Mouse (Mus musculus) lung, embryonic 14.5 days (tissue): ENCODE results near the gene Ip6k3. TPM values are rescaled to one million over a fixed set of nuclear protein-coding genes. Genes with fewer than 3 reads are reported as not detected.

Experiments
- ATAC-seq: fragments of 200-750 bp; cut with Nextera tagmentation; 2 replicates; pipeline ENCODE4 v1.8.0; 2017; ENCODE audit warnings: mild to moderate bottlenecking, moderate TSS enrichment, moderate library complexity; ENCODE audit not compliant: insufficient read depth
- DNase-seq: peaks from one replicate; pipeline ENCODE4 v3.0.0-alpha.2; 2015
- H3K27ac ChIP-seq: fragments of 300-500 bp; sonication (generic); 2 replicates; pipeline ENCODE4 v1.5.1; 2014; ENCODE audit warnings: low read depth, mild to moderate bottlenecking, moderate library complexity
- H3K27me3 ChIP-seq: fragments of 300-500 bp; sonication (generic); 2 replicates; pipeline ENCODE4 v1.6.1; 2014; ENCODE audit warnings: low read length, control low read depth; ENCODE audit not compliant: insufficient read depth
- H3K36me3 ChIP-seq: fragments of 300-500 bp; sonication (generic); 2 replicates; pipeline ENCODE4 v1.6.1; 2014; ENCODE audit warnings: control low read depth; ENCODE audit not compliant: insufficient read depth
- H3K4me1 ChIP-seq: fragments of 300-500 bp; sonication (generic); 2 replicates; pipeline ENCODE4 v1.6.1; 2014; ENCODE audit warnings: antibody characterized with exemption, control low read depth; ENCODE audit not compliant: insufficient read depth
- H3K4me2 ChIP-seq: fragments of 300-500 bp; sonication (generic); 2 replicates; pipeline ENCODE4 v1.6.1; 2014; ENCODE audit warnings: mild to moderate bottlenecking
- H3K4me3 ChIP-seq: fragments of 300-500 bp; sonication (generic); 2 replicates; pipeline ENCODE4 v1.5.1; 2014; ENCODE audit warnings: low read depth, low read length
- H3K9ac ChIP-seq: fragments of 300-500 bp; sonication (generic); 2 replicates; pipeline ENCODE4 v1.6.1; 2014
- H3K9me3 ChIP-seq: fragments of 300-500 bp; sonication (generic); 2 replicates; pipeline ENCODE4 v1.6.1; 2016; ENCODE audit warnings: low read depth, low read length, control low read depth
- CTCF ChIP-seq: IDR thresholded peaks from 2 replicates; pipeline ENCODE4 v1.5.1; 2016; ENCODE audit warnings: antibody characterized with exemption, low read depth
- WGBS: fragments of 180-500 bp; shearing (Covaris S2); extraction: QIAGEN DNeasy Blood & Tissue Kit; methylation state at CpG from one replicate; pipeline ENCODE4 v1.1.7; 2014; 5-methylcytosine and 5-hydroxymethylcytosine counted together
- polyA plus RNA-seq: library from polyadenylated mRNA; unstranded; fragments of >200 nt; fragmentation: Nextera tagmentation; extraction: Ambion mirVana; gene quantifications from 2 replicates; pipeline ENCODE4 v1.2.1, GENCODE M21; 2014

Gene Ip6k3
- polyA plus RNA-seq, 1 experiment from 2014 or later = not detected

DNA sequence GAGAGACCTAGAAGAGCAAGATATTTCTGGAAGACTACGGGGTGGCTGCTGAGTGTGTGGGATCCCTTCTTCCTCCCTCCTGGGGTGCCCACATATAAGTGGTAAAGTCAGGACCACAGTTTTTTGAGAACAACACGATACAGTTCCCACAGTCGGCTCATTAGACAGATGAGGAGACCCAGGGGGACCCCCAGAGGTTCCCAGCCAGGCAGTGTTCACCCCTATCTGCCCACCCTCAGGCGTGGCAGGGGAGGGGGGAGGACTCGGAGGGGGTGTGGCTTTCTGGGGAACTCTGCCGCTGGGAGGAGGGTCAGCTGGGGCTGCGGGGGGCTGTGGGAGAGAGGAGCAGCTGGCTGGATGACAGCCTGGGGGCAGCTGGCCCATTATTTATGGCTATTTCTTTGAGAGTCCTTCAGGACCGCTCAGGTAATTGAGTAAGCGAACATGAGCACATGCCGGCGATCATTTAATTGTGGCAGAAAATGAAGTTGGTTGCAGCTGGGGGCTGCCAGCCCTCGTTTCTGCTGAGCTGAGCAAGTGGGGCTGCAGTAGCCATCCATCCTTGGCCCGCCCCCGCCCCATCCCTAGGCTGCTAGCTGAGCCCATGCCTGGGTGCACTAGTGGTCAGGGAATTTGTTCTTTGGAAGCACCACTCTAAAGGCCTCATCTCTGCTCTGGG lies 7.7 kb upstream of the Ip6k3 start:
- no peak overlapping the region for H3K27ac ChIP-seq
- no peak for DNase-seq

DNA sequence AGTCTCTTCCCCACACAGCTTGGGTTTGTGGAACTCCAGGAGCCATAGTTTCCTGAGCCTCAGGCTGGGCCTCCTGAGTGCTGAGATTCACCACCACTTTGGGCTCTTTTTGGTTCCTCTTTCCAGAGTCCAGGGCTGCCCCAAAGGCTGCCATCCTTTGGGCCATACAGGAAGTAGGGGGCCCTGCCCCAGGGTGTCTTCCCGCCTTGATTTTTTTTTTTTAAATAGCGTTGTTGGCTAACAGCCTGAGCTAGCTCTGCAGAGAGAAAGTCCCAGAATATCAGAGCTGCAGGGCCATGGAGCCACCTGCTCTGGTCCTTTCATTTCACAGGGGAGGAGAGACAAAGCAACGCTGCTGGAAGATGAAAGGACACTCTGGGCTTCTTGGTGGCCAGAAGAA lies 6.1 kb upstream of the Ip6k3 start:
- Histone ChIP-seq H3K27ac (no peak overlapping the region), H3K4me3 (no peak overlapping the region), H3K27me3 (no peaks in the 10 kb centered on the region), H3K4me1 (no peaks in the 10 kb centered on the region), H3K9me3 (no peaks in the 10 kb centered on the region), H3K36me3 (no peaks in the 10 kb centered on the region), H3K4me2 (no peak overlapping the region), H3K9ac (no peak overlapping the region)
- no peak for TF ChIP-seq CTCF
- no peak for ATAC-seq
- WGBS = 62% methylated on average over 3 of the region's 3 CpGs
- DNase-seq = no peak

More for the DNA sequence above, 7.7 kb upstream of the Ip6k3 start:
- no peaks in the 10 kb centered on the region for H3K36me3 ChIP-seq
- WGBS = 28% methylated on average over 14 of the region's 14 CpGs
- no peaks in the 10 kb centered on the region for H3K4me1 ChIP-seq
- no peak overlapping the region for H3K4me2 ChIP-seq
- H3K27me3 ChIP-seq = no peaks in the 10 kb centered on the region
- no peak for TF ChIP-seq CTCF
- no peak overlapping the region for H3K9ac ChIP-seq
- H3K9me3 ChIP-seq = no peaks in the 10 kb centered on the region
- ATAC-seq = no peak
- H3K4me3 ChIP-seq = no peak overlapping the region

DNA sequence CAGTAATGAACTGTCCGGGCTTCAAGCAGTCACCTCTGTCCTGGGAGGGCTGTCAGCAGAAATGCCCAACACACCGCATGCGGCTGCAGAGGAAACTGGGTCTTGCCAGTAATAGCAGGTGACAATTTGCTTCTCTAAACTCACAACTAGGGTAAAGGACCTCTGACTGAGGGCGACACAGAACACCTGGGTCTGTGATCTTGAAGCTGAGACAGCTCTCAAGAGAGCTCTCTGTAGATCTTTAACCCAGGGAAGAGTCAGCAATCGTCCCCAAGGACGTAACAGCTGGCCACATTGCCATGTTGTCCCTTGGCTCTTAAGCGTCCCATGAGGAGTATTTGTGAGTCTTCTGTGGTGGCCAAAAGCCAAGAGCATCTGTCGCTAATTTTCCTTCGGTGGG lies 4.9 kb upstream of the Ip6k3 start:
- no peak overlapping the region for H3K4me3 ChIP-seq
- H3K9ac ChIP-seq = no peak overlapping the region
- no peak overlapping the region for H3K4me2 ChIP-seq
- no peak for TF ChIP-seq CTCF
- ATAC-seq (no peak), DNase-seq (no peak)
- H3K27ac ChIP-seq = no peak overlapping the region
- H3K36me3 ChIP-seq = no peaks in the 10 kb centered on the region
- H3K4me1 ChIP-seq = no peaks in the 10 kb centered on the region
- H3K27me3 ChIP-seq = no peaks in the 10 kb centered on the region
- no peaks in the 10 kb centered on the region for H3K9me3 ChIP-seq
- WGBS = 59% methylated on average over 9 of the region's 9 CpGs

DNA sequence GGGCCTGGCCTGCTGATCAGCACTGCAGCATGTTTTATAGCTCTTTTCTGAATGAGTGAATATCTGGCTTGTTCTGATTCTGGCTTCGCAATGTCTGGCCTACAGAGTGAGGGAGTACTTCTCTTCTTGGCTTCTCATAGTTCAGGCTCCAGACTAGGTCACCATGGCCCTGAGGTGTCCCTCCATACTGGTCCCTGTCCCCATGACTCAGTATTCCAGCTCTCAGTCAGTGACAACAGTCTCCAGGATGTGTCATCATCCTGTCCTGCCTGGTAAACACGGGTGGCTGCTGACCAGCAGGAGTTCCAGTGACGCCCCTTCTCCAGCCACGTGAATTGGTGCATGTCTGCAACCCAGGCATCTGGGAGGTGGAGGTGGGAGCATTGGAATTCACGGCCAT lies 3.5 kb upstream of the Ip6k3 start:
- Histone ChIP-seq H3K4me3 (no peak overlapping the region), H3K9ac (no peak overlapping the region), H3K9me3 (no peaks in the 10 kb centered on the region), H3K27ac (no peak overlapping the region), H3K27me3 (no peaks in the 10 kb centered on the region), H3K4me1 (no peaks in the 10 kb centered on the region), H3K36me3 (no peaks in the 10 kb centered on the region), H3K4me2 (no peak overlapping the region)
- ATAC-seq = no peak
- 64% methylated on average over 5 of the region's 5 CpGs for WGBS
- DNase-seq = no peak
- TF ChIP-seq CTCF = no peak

DNA sequence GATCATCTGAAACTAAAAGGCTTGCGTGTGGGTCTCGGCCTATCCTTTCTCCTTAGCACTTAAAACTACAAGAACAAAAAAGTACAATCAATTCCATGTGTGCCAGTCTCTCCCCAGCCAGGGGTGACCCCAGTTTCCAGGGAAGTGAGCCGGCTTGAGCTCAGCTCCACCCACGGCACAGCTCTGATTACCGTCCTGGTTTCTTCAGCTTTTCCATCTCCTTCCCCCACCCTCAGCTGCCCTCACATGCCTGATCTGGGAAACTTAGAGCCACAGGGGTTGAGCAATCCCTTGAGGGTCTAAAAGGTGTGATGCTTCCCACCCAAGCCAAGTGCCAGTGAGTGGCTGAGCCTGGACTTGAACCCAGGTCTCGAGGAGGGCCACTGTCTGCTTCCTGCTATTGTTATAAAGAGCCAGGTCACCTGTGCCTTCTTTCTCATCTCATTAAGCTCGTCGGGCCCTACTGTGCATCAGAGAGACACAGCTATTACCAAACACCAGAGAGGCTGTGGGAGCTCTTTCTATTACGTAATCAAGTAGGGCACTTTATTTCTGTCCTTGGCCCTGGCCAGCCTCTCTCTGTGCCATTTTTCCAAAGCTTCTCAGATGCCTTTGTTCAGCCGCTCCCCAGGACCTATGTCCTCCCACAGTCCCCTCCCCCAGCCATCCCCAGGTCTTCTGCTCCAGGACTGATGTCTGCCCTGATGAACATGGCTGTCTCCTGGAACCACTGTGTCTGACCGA lies 2.5 kb upstream of the Ip6k3 start:
- ATAC-seq (no peak), DNase-seq (no peak)
- H3K36me3 ChIP-seq = no peaks in the 10 kb centered on the region
- H3K4me3 ChIP-seq = no peak overlapping the region
- WGBS = 70% methylated on average over 11 of the region's 11 CpGs
- no peaks in the 10 kb centered on the region for H3K27me3 ChIP-seq
- TF ChIP-seq CTCF = no peak
- no peaks in the 10 kb centered on the region for H3K9me3 ChIP-seq
- H3K4me2 ChIP-seq = no peak overlapping the region
- H3K27ac ChIP-seq = no peak overlapping the region
- no peaks in the 10 kb centered on the region for H3K4me1 ChIP-seq
- no peak overlapping the region for H3K9ac ChIP-seq

DNA sequence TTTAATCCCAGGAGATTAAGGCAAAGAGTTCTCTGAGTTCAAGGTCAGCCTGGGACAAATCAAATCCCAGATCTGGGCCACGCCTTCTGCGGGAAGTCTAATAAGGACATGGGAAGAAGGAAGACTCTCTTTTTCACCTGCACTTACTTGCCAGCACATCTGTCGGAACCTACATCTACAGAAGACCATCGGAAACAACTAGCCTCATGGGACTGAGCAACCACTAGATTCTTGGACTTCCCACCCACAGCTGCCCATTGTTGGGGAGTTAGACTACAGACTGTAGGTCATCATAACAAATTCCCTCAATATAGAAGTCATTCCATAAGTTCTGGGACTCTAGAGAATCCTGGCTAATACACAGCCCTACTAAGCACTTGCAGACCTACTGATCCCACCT lies 974 bp upstream of the Ip6k3 start:
- no peak for TF ChIP-seq CTCF
- H3K9ac ChIP-seq = no peak overlapping the region
- H3K36me3 ChIP-seq = no peaks in the 10 kb centered on the region
- H3K4me3 ChIP-seq = no peak overlapping the region
- ATAC-seq (no peak), DNase-seq (no peak)
- no peaks in the 10 kb centered on the region for H3K27me3 ChIP-seq
- no peaks in the 10 kb centered on the region for H3K9me3 ChIP-seq
- no peak overlapping the region for H3K4me2 ChIP-seq
- no peaks in the 10 kb centered on the region for H3K4me1 ChIP-seq
- WGBS = 89% methylated on average over 4 of the region's 4 CpGs
- no peak overlapping the region for H3K27ac ChIP-seq

DNA sequence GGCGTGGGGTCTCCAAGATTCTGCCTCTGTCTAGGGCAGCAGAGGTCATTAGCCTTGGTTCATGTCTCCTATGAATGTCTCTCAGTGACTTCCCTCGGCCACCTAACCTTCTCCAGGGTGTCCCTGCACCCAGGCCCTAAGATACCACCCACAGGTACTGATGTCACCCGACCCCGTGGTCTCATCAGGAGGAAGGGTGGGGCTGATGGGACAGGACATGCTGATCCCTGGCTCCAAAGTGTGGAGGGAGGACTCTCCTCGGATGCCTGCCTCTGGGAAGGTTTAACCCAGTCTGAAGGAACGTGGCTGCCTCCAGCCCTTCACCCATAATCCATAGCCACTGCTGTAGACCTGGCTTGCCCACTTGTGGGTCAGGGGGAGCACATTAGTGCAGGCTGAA lies 694 bp downstream of the Ip6k3 start:
- Histone ChIP-seq H3K27me3 (no peaks in the 10 kb centered on the region), H3K9me3 (no peaks in the 10 kb centered on the region), H3K9ac (no peak overlapping the region), H3K4me1 (no peaks in the 10 kb centered on the region), H3K4me2 (no peak overlapping the region), H3K36me3 (no peaks in the 10 kb centered on the region), H3K4me3 (no peak overlapping the region), H3K27ac (no peak overlapping the region)
- ATAC-seq = no peak
- TF ChIP-seq CTCF = no peak
- no peak for DNase-seq
- 58% methylated on average over 6 of the region's 6 CpGs for WGBS
